Mouse (Mus musculus) liver, adult 2 months (tissue): ENCODE results near the gene Cib4. TPM values are rescaled to one million over a fixed set of nuclear protein-coding genes. Genes with fewer than 3 reads are reported as not detected.

Experiments
- DNase-seq: peaks from one replicate; pipeline ENCODE4 v3.0.0-alpha.2; 2011; ENCODE audit warnings: low read depth, low spot score; ENCODE audit errors: extremely low read depth
- H3K27ac ChIP-seq: fragments of 200-500 bp; replicated peaks from 2 replicates; pipeline ENCODE4 v1.5.1; 2012; ENCODE audit warnings: low read depth, mild to moderate bottlenecking, control low read depth, inconsistent platforms, low read length; ENCODE audit not compliant: insufficient read depth
- H3K27me3 ChIP-seq: fragments of 200-500 bp; 2 replicates; pipeline ENCODE4 v1.6.1; 2012; ENCODE audit warnings: mild to moderate bottlenecking, moderate library complexity, low read length, inconsistent platforms; ENCODE audit not compliant: control insufficient read depth, insufficient read depth
- H3K36me3 ChIP-seq: fragments of 200-500 bp; 2 replicates; pipeline ENCODE4 v1.6.1; 2012; ENCODE audit warnings: low read length, inconsistent platforms; ENCODE audit not compliant: control insufficient read depth, insufficient read depth
- H3K4me1 ChIP-seq: fragments of 200-500 bp; 2 replicates; pipeline ENCODE4 v1.6.1; 2011; ENCODE audit warnings: low read length; ENCODE audit not compliant: control insufficient read depth, insufficient read depth
- H3K4me3 ChIP-seq: fragments of 200-500 bp; 2 replicates; pipeline ENCODE4 v1.5.1; 2011; ENCODE audit warnings: low read depth, mild to moderate bottlenecking, control low read depth, low read length, moderate library complexity; ENCODE audit not compliant: insufficient read depth
- H3K79me2 ChIP-seq: fragments of 200-500 bp; 2 replicates; pipeline ENCODE4 v1.6.1; 2012; ENCODE audit warnings: inconsistent platforms, mild to moderate bottlenecking, low read length, moderate library complexity; ENCODE audit not compliant: control insufficient read depth, insufficient read depth
- H3K9ac ChIP-seq: fragments of 200-500 bp; 2 replicates; pipeline ENCODE4 v1.6.1; 2012; ENCODE audit warnings: low read depth, mild to moderate bottlenecking, control low read depth, inconsistent platforms, low read length
- CTCF ChIP-seq: fragments of 200-500 bp; IDR thresholded peaks from 2 replicates; pipeline ENCODE4 v1.5.1; 2011; ENCODE audit warnings: low read depth, low read length, control low read depth
- POLR2A ChIP-seq: fragments of 200-500 bp; IDR thresholded peaks from 2 replicates; pipeline ENCODE4 v1.6.1; 2011; ENCODE audit warnings: low read length, control low read depth; ENCODE audit not compliant: insufficient read depth; ENCODE audit errors: extremely low read depth
- WGBS: fragments of 180-500 bp; shearing (Covaris S2); methylation state at CpG from one replicate; pipeline ENCODE4 v1.1.7; 2018; 5-methylcytosine and 5-hydroxymethylcytosine counted together
- polyA plus RNA-seq: library from polyadenylated mRNA; depleted of rRNA; stranded (reverse); fragments of >200 nt; gene quantifications from 2 replicates; pipeline ENCODE4 v1.2.3, GENCODE M21; 2012
- total RNA-seq: library from RNA; depleted of rRNA; stranded (reverse); fragments of >200 nt; gene quantifications from 2 replicates; pipeline ENCODE4 v1.2.3, GENCODE M21; 2014

The Cib4 gene
- total and polyA plus RNA-seq, 2 experiments, result not detected

- Histone ChIP-seq H3K4me1 (no peaks in the 10 kb centered on the region), H3K79me2 (no peaks in the 10 kb centered on the region), H3K4me3 (no peak overlapping the region), H3K36me3 (no peaks in the 10 kb centered on the region), H3K27me3 (no peaks in the 10 kb centered on the region), H3K9ac (no peak overlapping the region), H3K27ac (no peak overlapping the region)
- DNase-seq, result no peak
- no peak for TF ChIP-seq CTCF
- TF ChIP-seq POLR2A, result no peak
- WGBS, result 84% methylated on average over 12 of the region's 12 CpGs
Measured at GRCm38 (mm10) chr5:30577654-30578310, 32.1 kb upstream of the Cib4 start.

DNA sequence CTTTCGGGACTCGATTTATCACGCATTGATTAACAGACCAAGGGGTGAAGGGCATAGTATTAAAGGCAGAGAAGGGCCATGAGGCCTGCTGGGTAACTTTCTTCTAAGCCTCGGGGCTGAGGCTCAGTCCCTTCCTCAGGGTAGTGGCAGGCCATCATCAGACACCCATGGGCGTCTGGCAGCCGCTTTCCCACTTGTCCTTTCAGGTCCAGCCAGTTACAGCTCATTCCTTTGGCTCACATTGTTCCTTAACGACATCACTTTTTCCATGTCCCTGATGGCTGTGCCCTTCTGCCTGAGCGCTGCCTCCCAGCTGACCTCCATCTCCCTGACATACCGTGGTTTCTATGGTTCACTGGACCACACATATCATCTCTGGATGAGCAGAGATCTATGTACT lies 31.6 kb upstream of the Cib4 start:
- H3K9ac ChIP-seq, result no peak overlapping the region
- H3K79me2 ChIP-seq, result no peaks in the 10 kb centered on the region
- no peak for DNase-seq
- TF ChIP-seq POLR2A (no peak), CTCF (no peak)
- H3K27ac ChIP-seq, result no peak overlapping the region
- WGBS, result 78% methylated on average over 9 of the region's 9 CpGs
- no peaks in the 10 kb centered on the region for H3K4me1 ChIP-seq
- H3K27me3 ChIP-seq, result no peaks in the 10 kb centered on the region
- H3K4me3 ChIP-seq, result no peak overlapping the region
- no peaks in the 10 kb centered on the region for H3K36me3 ChIP-seq

- Histone ChIP-seq H3K27ac (no peak overlapping the region), H3K9ac (no peak overlapping the region), H3K79me2 (no peaks in the 10 kb centered on the region), H3K27me3 (no peaks in the 10 kb centered on the region), H3K36me3 (no peaks in the 10 kb centered on the region), H3K4me3 (no peak overlapping the region), H3K4me1 (no peaks in the 10 kb centered on the region)
- TF ChIP-seq POLR2A, result no peak
- no peak for TF ChIP-seq CTCF
- DNase-seq, result no peak
- WGBS, result 87% methylated on average over 7 of the region's 7 CpGs
Measured at GRCm38 (mm10) chr5:30576233-30576632, 30.6 kb upstream of the Cib4 start.

DNA sequence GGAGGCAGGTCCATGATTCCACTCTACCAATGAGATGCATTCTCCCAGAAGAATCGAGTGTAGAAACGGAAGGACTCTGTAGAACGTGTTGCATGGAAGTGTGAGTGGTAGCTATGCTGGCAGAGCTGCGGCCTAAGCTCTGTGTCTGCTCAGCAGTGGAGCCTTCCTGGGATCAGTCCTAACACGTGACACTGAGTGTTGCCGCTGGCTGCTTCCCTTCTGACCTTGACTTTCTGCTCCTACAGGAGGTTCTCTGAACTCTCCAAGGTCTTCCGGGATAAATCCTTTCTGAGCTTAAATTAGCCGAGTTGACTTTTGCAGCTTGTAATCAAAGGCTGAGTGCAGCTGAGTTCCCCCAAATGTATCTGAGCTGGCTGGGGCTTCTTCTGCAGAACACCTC lies 28.7 kb upstream of the Cib4 start:
- H3K4me1 ChIP-seq, result no peaks in the 10 kb centered on the region
- no peak overlapping the region for H3K9ac ChIP-seq
- no peak overlapping the region for H3K27ac ChIP-seq
- no peaks in the 10 kb centered on the region for H3K79me2 ChIP-seq
- WGBS, result 81% methylated on average over 8 of the region's 8 CpGs
- H3K4me3 ChIP-seq, result no peak overlapping the region
- no peak for DNase-seq
- TF ChIP-seq POLR2A (no peak), CTCF (no peak)
- H3K27me3 ChIP-seq, result no peaks in the 10 kb centered on the region
- no peaks in the 10 kb centered on the region for H3K36me3 ChIP-seq

GRCm38 (mm10) chr5:30571820-30572219 lies 26.2 kb upstream of the Cib4 start:
- no peak overlapping the region for H3K9ac ChIP-seq
- TF ChIP-seq CTCF, result no peak
- no peak for TF ChIP-seq POLR2A
- H3K27ac ChIP-seq, result no peak overlapping the region
- DNase-seq, result no peak
- H3K36me3 ChIP-seq, result no peaks in the 10 kb centered on the region
- H3K4me3 ChIP-seq, result no peak overlapping the region
- H3K4me1 ChIP-seq, result no peaks in the 10 kb centered on the region
- no peaks in the 10 kb centered on the region for H3K79me2 ChIP-seq
- no peaks in the 10 kb centered on the region for H3K27me3 ChIP-seq
- WGBS, result 79% methylated on average over 5 of the region's 5 CpGs

DNA sequence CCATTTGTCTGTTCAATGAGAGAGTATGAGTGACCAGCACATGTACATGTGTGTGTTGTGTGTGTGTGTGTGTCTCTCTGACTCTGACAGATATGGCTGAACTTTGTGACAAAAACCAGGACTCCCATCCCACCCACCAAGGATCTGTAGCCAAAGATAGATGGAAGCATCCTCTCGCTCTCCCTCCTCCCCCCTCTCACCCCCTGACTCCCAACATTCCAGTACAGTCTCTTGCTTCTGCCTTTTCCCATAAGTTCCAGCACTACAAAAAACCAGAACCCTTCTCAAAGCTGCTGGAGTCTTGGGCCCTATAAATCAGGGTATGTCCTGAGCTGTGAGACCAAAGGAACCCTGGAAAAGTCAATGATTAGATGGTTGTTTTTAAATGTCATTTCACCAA lies 22.8 kb upstream of the Cib4 start:
- DNase-seq, result no peak
- TF ChIP-seq POLR2A (no peak), CTCF (no peak)
- H3K4me1 ChIP-seq, result no peaks in the 10 kb centered on the region
- no peak overlapping the region for H3K9ac ChIP-seq
- no peaks in the 10 kb centered on the region for H3K79me2 ChIP-seq
- no peaks in the 10 kb centered on the region for H3K27me3 ChIP-seq
- 95% methylated on average over 1 of the region's 1 CpGs for WGBS
- no peak overlapping the region for H3K4me3 ChIP-seq
- H3K27ac ChIP-seq, result no peak overlapping the region
- no peaks in the 10 kb centered on the region for H3K36me3 ChIP-seq
